Mouse (Mus musculus): ENCODE results near the gene Klhl33. TPM values are rescaled to one million over a fixed set of nuclear protein-coding genes. Genes with fewer than 3 reads are reported as not detected.
"Not testable (repeated sequence)": the region's sequence is repeated elsewhere in the genome, so short reads cannot be mapped to it uniquely, and the experiment has no call there.

Klhl33 gene
- polyA plus RNA-seq, 1 experiment from 2014 or later = 0.30 TPM

GRCm38 (mm10) chr14:50903973-50904827, 6.9 kb upstream of the Klhl33 start:
- peak; percentile 23 for DNase-seq (ENCODE audit: low spot score)

GRCm38 (mm10) chr14:50897992-50898391, 685 bp upstream of the Klhl33 start:
- not testable (repeated sequence) for DNase-seq (ENCODE audit: low spot score)

- no peak for DNase-seq (ENCODE audit: low spot score)
These were observed 447 bp downstream of the Klhl33 start for GRCm38 (mm10) chr14:50896747-50897373.

- no peak for DNase-seq (ENCODE audit: low spot score)
These were observed 1.1 kb downstream of the Klhl33 start for GRCm38 (mm10) chr14:50895985-50896746.

GRCm38 (mm10) chr14:50895407-50895806, 1.9 kb downstream of the Klhl33 start:
- no peak for DNase-seq (ENCODE audit: low spot score)

- no peak for DNase-seq (ENCODE audit: low spot score)
These were observed 4.5 kb downstream of the Klhl33 start for GRCm38 (mm10) chr14:50892541-50893459.

GRCm38 (mm10) chr14:50892091-50892490, 5.2 kb downstream of the Klhl33 start:
- DNase-seq (ENCODE audit: low spot score) = no peak

GRCm38 (mm10) chr14:50891621-50892020, 5.7 kb downstream of the Klhl33 start:
- DNase-seq (ENCODE audit: low spot score) = no peak

GRCm38 (mm10) chr14:50876236-50876950, 20.9 kb downstream of the Klhl33 start:
- no peak for DNase-seq (ENCODE audit: low spot score)

- DNase-seq (ENCODE audit: low spot score) = no peak
These were observed 21.6 kb downstream of the Klhl33 start for GRCm38 (mm10) chr14:50875591-50876230.

- DNase-seq (ENCODE audit: low spot score) = no peak
These were observed 22.1 kb downstream of the Klhl33 start for GRCm38 (mm10) chr14:50875175-50875574.

GRCm38 (mm10) chr14:50871284-50871683, 26.0 kb downstream of the Klhl33 start:
- DNase-seq (ENCODE audit: low spot score) = no peak

- no peak for DNase-seq (ENCODE audit: low spot score)
These were observed 26.5 kb downstream of the Klhl33 start for GRCm38 (mm10) chr14:50870805-50871143.

- DNase-seq (ENCODE audit: low spot score) = peak; percentile 71
These were observed 27.2 kb downstream of the Klhl33 start, which contains the start of gene Tep1 for GRCm38 (mm10) chr14:50869889-50870804. TSS of gene Tep1 (minus strand) at chr14:50870560.

- no peak for DNase-seq (ENCODE audit: low spot score)
These were observed 28.7 kb downstream of the Klhl33 start for GRCm38 (mm10) chr14:50868656-50869055.

- no peak for DNase-seq (ENCODE audit: low spot score)
These were observed 29.1 kb downstream of the Klhl33 start for GRCm38 (mm10) chr14:50868211-50868610.

- DNase-seq (ENCODE audit: low spot score) = no peak
These were observed 30.3 kb downstream of the Klhl33 start for GRCm38 (mm10) chr14:50866966-50867365.

- DNase-seq (ENCODE audit: low spot score) = not testable (repeated sequence)
These were observed 32.3 kb downstream of the Klhl33 start for GRCm38 (mm10) chr14:50865005-50865404.

GRCm38 (mm10) chr14:50862641-50863040, 34.7 kb downstream of the Klhl33 start:
- no peak for DNase-seq (ENCODE audit: low spot score)

All from thymus, postnatal 0 days (tissue).